Mouse (Mus musculus) heart, postnatal 10 days (tissue): ENCODE data around the gene Rhox4d. TPM values are rescaled to one million over a fixed set of nuclear protein-coding genes. Genes with fewer than 3 reads are reported as not detected.
"Not testable (repeated sequence)": the region's sequence is repeated elsewhere in the genome, so short reads cannot be mapped to it uniquely, and the experiment has no call there.

Experiments
- DNase-seq, 2 experiments: peaks; one replicate each; pipeline ENCODE4 v3.0.0; 2021
- intact Hi-C: fragments of 180-260 bp; cut with DNase I; formaldehyde crosslinking; loops from one replicate; pipeline ENCODE4 v1.15.1; 2025
- total RNA-seq, 2 experiments: library from RNA; stranded (reverse); gene quantifications; 2 replicates each; pipeline ENCODE4 v1.2.3; 2021

Gene Rhox4d
- not detected for total RNA-seq

GRCm38 (mm10) chrX:37514059-37514458, at the start of gene Rhox4d:
TSS of gene Rhox4d (plus strand) at chrX:37514359.
- intact Hi-C loops = not testable (repeated sequence)

DNA sequence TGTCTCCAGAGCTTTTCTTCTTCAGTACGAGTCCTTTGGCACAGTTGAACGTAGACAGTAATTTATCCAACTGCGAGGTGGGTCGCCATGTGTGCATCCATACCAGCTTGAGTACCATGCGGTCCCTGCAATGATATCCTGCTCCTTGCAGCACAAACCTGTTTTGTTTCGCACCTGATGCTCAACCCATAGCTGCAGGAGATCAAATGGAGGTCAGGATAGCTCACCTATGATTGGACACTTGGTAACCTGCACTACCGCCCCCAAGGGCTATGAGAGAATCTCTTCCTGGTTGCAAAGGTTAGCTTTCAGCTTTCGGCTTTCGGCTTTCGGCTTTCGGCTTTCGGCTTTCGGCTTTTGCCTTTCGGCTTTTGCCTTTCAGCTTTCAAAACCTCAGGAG, 34.1 kb upstream of the Rhox4d start, which contains the start of gene Rhox4c:
Gene Rhox4c, plus strand, starts transcription at position 301 of the 400 bp plus-strand sequence.
- DNase-seq, intact Hi-C loops: not testable (repeated sequence)

More at GRCm38 (mm10) chrX:37514059-37514458, at the start of gene Rhox4d:
- DNase-seq = not testable (repeated sequence)

GRCm38 (mm10) chrX:37530152-37530551, 16.0 kb downstream of the Rhox4d start, which contains the start of gene Rhox2e:
TSS of gene Rhox2e (plus strand) at chrX:37530452.
- DNase-seq, intact Hi-C loops: not testable (repeated sequence)

- intact Hi-C loops, DNase-seq: not testable (repeated sequence)
These were observed 27.6 kb downstream of the Rhox4d start, which contains the start of gene Rhox3e for GRCm38 (mm10) chrX:37541719-37542118. TSS of gene Rhox3e (plus strand) at chrX:37542019.

GRCm38 (mm10) chrX:37557112-37557511, 43.0 kb downstream of the Rhox4d start, which contains the start of gene Rhox4e:
TSS of gene Rhox4e (plus strand) at chrX:37557412.
- intact Hi-C loops, DNase-seq: not testable (repeated sequence)

Other genes starting within 250 kb of the Rhox4d start
- gene Rhox4a, start 249.0 kb upstream of the Rhox4d start, total RNA-seq = not detected
- not detected for gene Rhox3a2, start 134.3 kb upstream of the Rhox4d start, total RNA-seq
- not detected for gene Rhox4a2, start 123.5 kb upstream of the Rhox4d start, total RNA-seq
- gene Rhox2b, start 102.3 kb upstream of the Rhox4d start, total RNA-seq = not detected
- not detected for gene Rhox4b, start 81.9 kb upstream of the Rhox4d start, total RNA-seq
- not detected for gene Rhox2c, start 60.7 kb upstream of the Rhox4d start, total RNA-seq
- not detected for gene Rhox3c, start 55.8 kb upstream of the Rhox4d start, total RNA-seq
- not detected for gene Rhox4c, start 34.0 kb upstream of the Rhox4d start, total RNA-seq
- gene Rhox2d, start 20.9 kb upstream of the Rhox4d start, total RNA-seq = not detected
- not detected for gene Rhox2e, start 16.1 kb downstream of the Rhox4d start, total RNA-seq
- not detected for gene Rhox3e, start 27.7 kb downstream of the Rhox4d start, total RNA-seq
- not detected for gene Rhox4e, start 43.1 kb downstream of the Rhox4d start, total RNA-seq
- not detected for gene Rhox2f, start 57.0 kb downstream of the Rhox4d start, total RNA-seq
- not detected for gene Rhox3f, start 66.6 kb downstream of the Rhox4d start, total RNA-seq
- not detected for gene Rhox4f, start 93.3 kb downstream of the Rhox4d start, total RNA-seq
- not detected for gene Rhox3g, start 114.3 kb downstream of the Rhox4d start, total RNA-seq
- not detected for gene Rhox2g, start 129.1 kb downstream of the Rhox4d start, total RNA-seq
- not detected for gene Rhox4g, start 137.0 kb downstream of the Rhox4d start, total RNA-seq
- gene Rhox3h, start 154.4 kb downstream of the Rhox4d start, total RNA-seq = not detected
- not detected for gene Rhox2h, start 158.9 kb downstream of the Rhox4d start, total RNA-seq